Mouse (Mus musculus) testis, adult 2 months (tissue): ENCODE results near the gene Ccnb2.

Experiments used
- CTCF ChIP-seq: fragments of 200-500 bp; IDR thresholded peaks from 2 replicates; pipeline ENCODE4 v1.5.1; 2012; ENCODE audit warnings: low read depth, mild to moderate bottlenecking, inconsistent platforms, low read length, moderate library complexity; ENCODE audit not compliant: control insufficient read depth, insufficient read depth, insufficient replicate concordance
- POLR2A ChIP-seq: fragments of 200-500 bp; IDR thresholded peaks from 2 replicates; pipeline ENCODE4 v1.6.1; 2012; ENCODE audit warnings: low read depth, mild to moderate bottlenecking, inconsistent platforms, low read length, moderate library complexity; ENCODE audit not compliant: control insufficient read depth

- TF ChIP-seq CTCF (no peak), POLR2A (no peak)
Observed at GRCm38 (mm10) chr9:70422661-70423060, 1.3 kb upstream of the Ccnb2 start.
